Mouse (Mus musculus): ENCODE results near the gene Skiv2l. TPM values are rescaled to one million over a fixed set of nuclear protein-coding genes. Genes with fewer than 3 reads are reported as not detected.
"Not testable (repeated sequence)": the region's sequence is repeated elsewhere in the genome, so short reads cannot be mapped to it uniquely, and the experiment has no call there.

Skiv2l gene
- polyA plus RNA-seq, 1 experiment from 2014 or later = 61.6 TPM

DNA sequence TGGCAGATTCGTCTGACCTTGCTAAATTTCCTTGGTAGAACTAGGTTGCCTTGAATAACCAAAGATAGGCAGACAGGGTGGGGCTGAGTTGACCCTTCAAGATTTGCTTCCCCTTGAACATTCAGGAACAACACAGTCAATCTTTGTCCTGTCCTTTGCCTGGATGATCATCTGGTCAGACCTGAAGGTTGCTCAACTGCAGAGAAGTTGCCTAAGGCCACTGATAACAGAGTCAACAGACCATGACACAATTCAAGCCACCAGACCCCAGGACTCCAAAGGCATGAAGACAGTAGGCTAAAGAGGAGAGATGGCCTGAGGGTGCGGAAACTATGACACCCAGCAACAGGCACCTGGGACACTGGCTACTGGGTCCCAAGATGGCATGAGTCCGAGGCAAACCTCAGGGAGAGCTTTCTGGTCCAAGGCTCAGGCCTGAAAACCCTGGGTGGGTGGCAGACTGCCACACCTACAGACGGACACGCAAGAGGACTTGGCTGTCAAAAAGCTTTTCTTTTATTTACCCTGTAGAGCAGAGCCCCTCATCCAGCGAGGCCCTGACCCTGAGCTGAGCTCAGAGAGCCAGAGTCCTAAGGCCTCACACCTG lies 41.3 kb downstream of the Skiv2l start:
- 80% methylated on average over 6 of the region's 6 CpGs for WGBS
- no peak overlapping the region for H3K9ac ChIP-seq
- peaks cover 5% of the 10 kb centered on the region for H3K9me3 ChIP-seq
- H3K36me3 ChIP-seq = no peaks in the 10 kb centered on the region
- H3K27ac ChIP-seq = no peak overlapping the region
- no peak overlapping the region for H3K4me2 ChIP-seq (replicated peaks)
- no peaks in the 10 kb centered on the region for H3K4me1 ChIP-seq
- H3K27me3 ChIP-seq = no peaks in the 10 kb centered on the region
- H3K4me3 ChIP-seq = no peak overlapping the region
- no peak for ATAC-seq (ENCODE audit: insufficient number of reproducible peaks, insufficient read depth, low FRiP score, low TSS enrichment)

DNA sequence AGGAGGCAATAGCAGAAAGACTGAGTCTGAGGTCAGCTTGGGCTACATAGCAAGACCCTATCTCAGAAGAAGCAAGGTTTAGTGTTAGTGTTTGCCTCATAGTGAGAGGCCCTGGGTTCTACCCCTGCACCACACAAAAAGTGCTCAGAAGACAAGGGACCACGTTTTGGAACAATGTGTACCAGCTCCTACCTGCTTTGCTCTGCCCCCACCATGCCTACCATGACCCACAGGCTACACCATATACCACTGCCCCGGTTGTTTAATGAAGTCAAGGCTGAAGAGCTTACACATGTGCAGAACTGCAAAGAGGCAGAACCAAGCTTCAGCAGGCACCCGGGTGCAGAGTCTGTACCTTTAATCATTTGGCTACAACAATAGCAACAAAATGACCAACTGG lies 42.8 kb downstream of the Skiv2l start:
- H3K4me2 ChIP-seq (replicated peaks) = no peak overlapping the region
- H3K4me3 ChIP-seq = no peak overlapping the region
- no peaks in the 10 kb centered on the region for H3K4me1 ChIP-seq
- 68% methylated on average over 3 of the region's 3 CpGs for WGBS
- H3K27ac ChIP-seq = no peak overlapping the region
- H3K27me3 ChIP-seq = no peaks in the 10 kb centered on the region
- no peak for ATAC-seq (ENCODE audit: insufficient number of reproducible peaks, insufficient read depth, low FRiP score, low TSS enrichment)
- peaks cover 5% of the 10 kb centered on the region for H3K9me3 ChIP-seq
- H3K9ac ChIP-seq = no peak overlapping the region
- no peaks in the 10 kb centered on the region for H3K36me3 ChIP-seq

DNA sequence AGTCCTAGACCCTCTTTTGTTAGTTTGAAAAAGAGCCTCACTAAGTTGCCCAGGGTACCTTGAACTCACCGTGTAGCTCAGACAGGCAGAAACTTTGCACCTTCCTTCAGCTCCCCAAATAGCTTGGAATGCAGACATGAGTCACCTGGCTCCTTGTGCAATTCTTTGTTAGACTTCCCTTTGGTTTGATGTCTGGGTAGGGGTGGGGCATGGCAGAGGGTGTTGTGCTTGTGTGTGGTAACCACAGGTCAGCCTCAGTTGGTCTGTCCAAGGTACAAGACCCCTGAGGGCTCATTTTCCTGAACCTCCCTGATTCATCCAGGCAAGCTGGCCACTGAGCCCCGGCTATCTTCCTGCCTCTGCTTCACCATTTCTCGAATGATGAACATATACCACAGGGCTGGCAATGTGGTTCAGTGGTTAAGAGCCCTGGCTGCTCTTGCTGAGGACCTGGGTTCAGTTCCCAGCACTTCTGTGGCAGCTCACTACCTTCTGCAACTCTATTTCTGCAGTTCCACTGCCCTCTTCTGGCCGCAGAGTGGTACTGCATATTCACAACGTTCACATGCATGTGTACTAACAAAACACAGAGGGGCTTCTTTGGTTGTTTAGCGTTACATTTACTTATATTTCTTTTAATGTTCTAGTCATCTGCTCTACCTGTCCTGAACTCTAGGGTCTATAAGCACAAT lies 45.0 kb downstream of the Skiv2l start:
- H3K4me3 ChIP-seq = no peak overlapping the region
- no peak for ATAC-seq (ENCODE audit: insufficient number of reproducible peaks, insufficient read depth, low FRiP score, low TSS enrichment)
- no peaks in the 10 kb centered on the region for H3K4me1 ChIP-seq
- no peak overlapping the region for H3K27ac ChIP-seq
- no peak overlapping the region for H3K9ac ChIP-seq
- WGBS = 77% methylated on average over 6 of the region's 6 CpGs
- H3K27me3 ChIP-seq = no peaks in the 10 kb centered on the region
- H3K36me3 ChIP-seq = no peaks in the 10 kb centered on the region
- peaks cover 5% of the 10 kb centered on the region for H3K9me3 ChIP-seq
- H3K4me2 ChIP-seq (replicated peaks) = no peak overlapping the region

DNA sequence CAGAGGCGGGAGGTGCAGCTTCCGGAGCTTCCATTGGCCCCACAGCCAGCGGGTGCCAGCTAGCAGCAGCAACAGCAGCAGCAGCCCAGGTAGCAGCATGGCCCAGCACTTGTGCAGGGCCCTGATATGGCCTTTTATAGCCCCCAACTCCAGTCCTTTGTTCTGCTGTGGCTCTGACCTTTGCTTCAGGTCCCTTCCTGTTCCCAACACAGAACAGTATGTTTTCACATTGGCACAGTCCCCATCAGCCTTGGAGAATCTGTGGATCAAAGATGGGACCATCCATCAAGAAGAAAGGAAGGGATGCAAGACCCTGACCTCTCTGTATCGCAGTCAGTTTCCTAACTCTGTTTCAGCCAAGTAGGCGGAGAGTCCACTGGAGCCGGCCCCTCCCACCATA lies 45.7 kb downstream of the Skiv2l start, which contains the start of gene Cyp21a1:
Gene Cyp21a1 (minus strand): TSS at position 261 of the 400 bp plus-strand sequence.
- 90% methylated on average over 4 of the region's 6 CpGs for WGBS
- H3K27ac ChIP-seq; H3K4me1 ChIP-seq; H3K4me3 ChIP-seq; H3K27me3 ChIP-seq; H3K36me3 ChIP-seq; H3K4me2 ChIP-seq (replicated peaks); H3K9ac ChIP-seq; H3K9me3 ChIP-seq; ATAC-seq (ENCODE audit: insufficient number of reproducible peaks, insufficient read depth, low FRiP score, low TSS enrichment): not testable (repeated sequence)

DNA sequence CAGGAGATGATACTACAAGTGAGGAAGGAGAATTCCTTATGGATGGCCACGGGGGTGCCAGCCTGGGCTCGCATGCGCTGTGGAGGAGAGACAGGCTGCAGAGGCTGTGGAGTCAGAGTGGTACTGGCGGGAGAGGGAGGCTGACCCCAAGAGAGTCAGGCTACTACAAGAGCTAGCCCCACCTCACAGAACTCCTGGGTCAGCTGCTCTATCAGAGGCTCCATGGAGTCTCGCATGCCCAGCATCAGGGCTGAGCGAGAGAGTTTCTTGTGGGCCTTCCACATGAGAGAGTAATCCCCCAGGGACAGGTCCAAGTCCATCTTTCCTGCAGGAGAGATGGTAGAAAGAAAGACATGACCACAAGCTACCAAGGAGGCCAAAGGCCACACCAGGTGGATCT lies 46.6 kb downstream of the Skiv2l start:
- not testable (repeated sequence) for H3K4me3 ChIP-seq; H3K9me3 ChIP-seq; ATAC-seq (ENCODE audit: insufficient number of reproducible peaks, insufficient read depth, low FRiP score, low TSS enrichment); H3K4me2 ChIP-seq (replicated peaks); H3K27me3 ChIP-seq; H3K9ac ChIP-seq; H3K27ac ChIP-seq; H3K4me1 ChIP-seq; H3K36me3 ChIP-seq
- WGBS = 90% methylated on average over 6 of the region's 6 CpGs

DNA sequence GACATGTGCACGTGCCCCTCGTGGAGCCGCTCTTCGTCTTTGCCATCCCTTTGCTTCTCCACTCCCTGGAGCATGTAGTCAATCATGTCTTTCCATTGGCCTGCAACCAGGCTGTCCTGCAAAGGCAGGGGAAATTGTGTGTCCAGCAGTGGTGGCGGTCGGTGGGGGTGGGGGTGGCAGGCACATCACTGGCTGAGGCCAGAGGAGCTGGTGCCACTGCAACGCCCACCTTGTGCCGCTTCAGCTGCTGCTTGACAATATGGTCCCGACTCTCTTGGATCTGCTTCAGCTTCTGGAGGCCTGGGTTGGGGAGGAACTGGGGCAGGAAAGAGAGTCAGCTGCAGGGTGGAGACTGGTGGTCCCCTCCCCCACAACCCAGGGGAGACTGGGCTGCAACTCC lies 47.3 kb downstream of the Skiv2l start:
- not testable (repeated sequence) for H3K9ac ChIP-seq; H3K4me1 ChIP-seq; H3K4me3 ChIP-seq; H3K4me2 ChIP-seq (replicated peaks); H3K36me3 ChIP-seq; H3K27ac ChIP-seq; H3K9me3 ChIP-seq; ATAC-seq (ENCODE audit: insufficient number of reproducible peaks, insufficient read depth, low FRiP score, low TSS enrichment); H3K27me3 ChIP-seq
- WGBS = 95% methylated on average over 9 of the region's 9 CpGs

DNA sequence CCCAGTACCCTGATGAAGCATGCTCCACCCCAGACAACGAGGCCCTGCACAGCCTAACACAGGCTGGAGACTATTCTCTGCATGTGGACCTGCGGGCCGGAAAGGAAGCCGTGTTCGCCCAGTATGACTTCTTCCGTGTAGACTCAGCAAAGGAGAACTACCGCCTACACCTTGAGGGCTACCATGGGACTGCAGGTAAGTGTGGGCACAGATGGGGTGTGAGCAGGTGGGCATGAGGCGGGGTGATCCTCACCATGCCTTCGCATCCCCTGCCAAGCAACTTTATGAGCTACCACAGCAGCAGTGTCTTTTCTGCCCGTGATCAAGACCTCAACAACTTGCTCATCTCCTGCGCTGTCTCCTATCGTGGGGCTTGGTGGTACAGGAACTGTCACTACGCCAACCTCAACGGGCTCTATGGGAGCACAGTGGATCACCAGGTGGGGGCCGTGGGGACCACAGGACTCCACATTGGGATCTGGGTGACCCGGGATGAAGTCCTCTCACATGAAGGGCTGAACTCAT lies 49.2 kb downstream of the Skiv2l start:
- H3K36me3 ChIP-seq; H3K4me2 ChIP-seq (replicated peaks); H3K9ac ChIP-seq; ATAC-seq (ENCODE audit: insufficient number of reproducible peaks, insufficient read depth, low FRiP score, low TSS enrichment); H3K9me3 ChIP-seq; H3K4me1 ChIP-seq; H3K4me3 ChIP-seq; H3K27ac ChIP-seq; H3K27me3 ChIP-seq: not testable (repeated sequence)
- WGBS = 92% methylated on average over 16 of the region's 16 CpGs

DNA sequence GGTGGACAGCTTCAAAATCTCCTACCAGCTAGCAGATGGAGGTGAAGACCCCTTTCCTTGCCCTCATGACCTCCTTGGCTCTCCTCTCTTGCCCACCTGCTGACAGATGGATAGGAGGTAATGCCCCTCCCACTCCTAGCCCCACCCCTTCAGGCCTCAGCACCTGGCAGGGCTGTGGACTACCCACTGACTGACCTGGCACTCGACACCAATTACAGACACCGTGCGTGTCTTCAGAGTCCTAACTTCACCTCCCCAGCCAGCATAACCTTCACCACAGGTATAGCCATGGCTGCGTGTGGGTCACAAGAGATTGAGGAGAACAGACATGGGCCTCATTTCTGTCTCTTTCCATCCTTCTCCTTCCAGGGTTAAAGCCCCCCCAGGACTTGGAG lies 50.5 kb downstream of the Skiv2l start:
- Histone ChIP-seq H3K4me3 (no peak overlapping the region), H3K27me3 (no peaks in the 10 kb centered on the region), H3K36me3 (no peaks in the 10 kb centered on the region), H3K9me3 (no peaks in the 10 kb centered on the region), H3K4me1 (no peaks in the 10 kb centered on the region), H3K27ac (no peak overlapping the region), H3K4me2 (replicated peaks) (no peak overlapping the region), H3K9ac (no peak overlapping the region)
- no peak for ATAC-seq (ENCODE audit: insufficient number of reproducible peaks, insufficient read depth, low FRiP score, low TSS enrichment)
- WGBS = 84% methylated on average over 4 of the region's 4 CpGs

DNA sequence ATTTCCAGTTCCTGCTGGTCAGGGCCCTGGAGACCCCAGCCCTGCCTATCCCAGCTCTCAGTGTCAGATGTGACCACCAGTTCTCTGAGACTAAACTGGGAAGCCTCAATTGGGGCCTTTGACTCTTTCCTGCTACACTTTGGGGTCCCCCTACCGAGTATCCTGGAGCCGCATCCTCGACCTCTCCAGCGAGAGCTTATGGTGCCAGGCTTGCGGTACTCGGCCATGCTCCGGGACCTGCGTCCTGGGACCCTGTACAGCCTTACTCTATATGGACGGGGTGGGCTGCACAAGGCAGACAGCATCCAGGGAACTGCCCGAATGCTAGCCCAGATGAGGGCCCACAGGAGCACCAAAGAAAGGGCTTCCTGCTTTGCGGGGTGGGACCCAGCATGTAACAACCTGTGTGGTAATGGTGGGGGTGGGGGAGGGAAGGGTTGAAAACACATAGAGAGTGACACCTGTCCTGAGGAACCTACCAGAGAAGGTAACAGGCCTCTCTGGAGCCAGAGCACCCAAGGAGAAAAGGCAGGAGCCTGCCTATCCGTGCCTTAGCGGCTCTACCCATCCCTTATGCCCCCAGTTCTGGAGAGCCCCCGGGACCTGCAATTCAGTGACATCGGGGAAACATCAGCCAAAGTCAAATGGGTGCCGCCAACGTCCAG lies 51.0 kb downstream of the Skiv2l start:
- no peak overlapping the region for H3K4me3 ChIP-seq
- no peak overlapping the region for H3K9ac ChIP-seq
- no peaks in the 10 kb centered on the region for H3K36me3 ChIP-seq
- no peak for ATAC-seq (ENCODE audit: insufficient number of reproducible peaks, insufficient read depth, low FRiP score, low TSS enrichment)
- H3K4me1 ChIP-seq = no peaks in the 10 kb centered on the region
- H3K9me3 ChIP-seq = no peaks in the 10 kb centered on the region
- H3K27me3 ChIP-seq = no peaks in the 10 kb centered on the region
- no peak overlapping the region for H3K4me2 ChIP-seq (replicated peaks)
- no peak overlapping the region for H3K27ac ChIP-seq
- WGBS = 88% methylated on average over 17 of the region's 17 CpGs

DNA sequence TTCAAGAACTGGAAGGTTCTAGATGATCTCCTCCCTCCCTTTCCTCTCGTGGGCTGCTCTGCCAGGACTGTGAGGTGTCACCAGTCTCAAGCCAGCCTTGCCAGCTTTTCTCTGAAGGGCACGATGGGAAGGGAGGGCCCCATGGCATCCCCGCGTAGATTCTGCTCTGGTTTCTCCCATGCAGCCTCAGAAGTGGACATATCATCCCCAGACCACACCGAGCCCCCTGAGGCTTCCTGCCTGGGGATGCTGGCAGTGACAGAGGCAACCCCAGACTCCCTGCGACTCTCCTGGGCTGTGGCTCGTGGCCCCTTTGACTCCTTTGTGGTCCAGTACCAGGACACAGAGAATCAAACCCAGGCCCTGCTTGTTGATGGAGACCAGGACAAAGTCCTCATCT lies 51.9 kb downstream of the Skiv2l start:
- H3K4me2 ChIP-seq (replicated peaks); H3K36me3 ChIP-seq; H3K4me3 ChIP-seq; H3K4me1 ChIP-seq; ATAC-seq (ENCODE audit: insufficient number of reproducible peaks, insufficient read depth, low FRiP score, low TSS enrichment); H3K27me3 ChIP-seq; H3K9ac ChIP-seq; H3K27ac ChIP-seq; H3K9me3 ChIP-seq: not testable (repeated sequence)
- WGBS = 87% methylated on average over 6 of the region's 7 CpGs

DNA sequence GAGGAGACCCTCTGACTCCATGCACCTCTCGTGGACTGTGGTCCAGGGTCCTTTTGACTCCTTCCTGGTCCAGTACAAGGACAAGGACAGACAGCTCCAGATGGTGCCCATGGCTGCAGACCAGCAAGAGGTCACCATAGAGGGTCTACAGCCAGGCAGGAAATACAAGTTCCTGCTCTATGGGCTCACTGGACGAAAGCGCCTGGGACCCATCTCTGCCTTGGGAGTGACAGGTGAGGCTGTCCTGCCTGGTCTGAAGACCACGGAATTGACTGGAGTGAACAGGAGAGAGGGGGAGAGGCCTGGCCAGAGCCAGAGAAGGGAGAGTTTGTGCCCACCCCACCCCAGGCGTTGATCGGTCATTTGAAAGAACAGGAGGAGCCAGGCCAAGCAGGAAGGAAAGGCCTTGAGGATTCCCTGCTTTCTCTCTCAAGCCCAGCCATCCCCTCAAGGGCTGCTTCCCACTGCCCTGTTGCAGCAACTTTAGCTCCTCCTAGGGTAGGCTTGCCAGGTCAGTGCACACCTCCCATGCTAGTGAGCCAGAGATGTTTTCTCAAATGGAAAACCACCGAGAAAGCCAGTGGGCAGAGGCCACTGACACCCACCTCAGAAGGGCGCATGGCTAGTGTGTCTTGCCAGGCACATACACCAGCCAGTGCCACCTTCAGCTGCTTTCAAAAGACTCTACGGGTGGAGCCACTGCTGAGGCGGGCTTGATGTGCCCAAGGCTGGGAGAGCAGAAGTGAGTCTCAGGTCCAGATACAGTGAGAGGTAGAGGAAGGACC lies 52.6 kb downstream of the Skiv2l start:
- H3K4me2 ChIP-seq (replicated peaks); ATAC-seq (ENCODE audit: insufficient number of reproducible peaks, insufficient read depth, low FRiP score, low TSS enrichment); H3K27me3 ChIP-seq; H3K9ac ChIP-seq; H3K36me3 ChIP-seq; H3K4me1 ChIP-seq; H3K27ac ChIP-seq; H3K9me3 ChIP-seq; H3K4me3 ChIP-seq: not testable (repeated sequence)
- 85% methylated on average over 10 of the region's 10 CpGs for WGBS

Measured in embryonic facial prominence, embryonic 12.5 days (tissue).